Mouse (Mus musculus): ENCODE data around the gene Cnih3. TPM values are rescaled to one million over a fixed set of nuclear protein-coding genes. Genes with fewer than 3 reads are reported as not detected.

Cnih3 gene
- polyA plus RNA-seq, 1 experiment = 2.7 TPM

GRCm38 (mm10) chr1:181319466-181319865 lies 33.0 kb upstream of the Cnih3 start:
- WGBS = 84% methylated on average over 6 of the region's 6 CpGs
- TF ChIP-seq POLR2A (IDR thresholded peaks at IDR 0.05; ENCODE audit: borderline replicate concordance, control insufficient read depth, low read depth, low read length) (no peak), CTCF (IDR thresholded peaks at IDR 0.05; ENCODE audit: control insufficient read depth, insufficient read depth, low read length) (no peak)

GRCm38 (mm10) chr1:181321149-181321548 lies 31.3 kb upstream of the Cnih3 start:
- no peak overlapping the region for H3K27ac ChIP-seq (ENCODE audit: control insufficient read depth, insufficient read depth, low read depth, low read length, poor library complexity)
- H3K4me3 ChIP-seq (replicated peaks; ENCODE audit: control insufficient read depth, low read depth, low read length) = no peak overlapping the region
- WGBS = 94% methylated on average over 5 of the region's 5 CpGs
- no peak for TF ChIP-seq CTCF (IDR thresholded peaks at IDR 0.05; ENCODE audit: control insufficient read depth, insufficient read depth, low read length)
- TF ChIP-seq POLR2A (IDR thresholded peaks at IDR 0.05; ENCODE audit: borderline replicate concordance, control insufficient read depth, low read depth, low read length) = no peak
- H3K4me1 ChIP-seq (ENCODE audit: control insufficient read depth, insufficient read depth, low read length) = peaks cover 4% of the 10 kb centered on the region; the same call in 1 of the 2 replicates

More at GRCm38 (mm10) chr1:181319466-181319865, 33.0 kb upstream of the Cnih3 start:
- H3K4me3 ChIP-seq (replicated peaks; ENCODE audit: control insufficient read depth, low read depth, low read length) = no peak overlapping the region
- peaks cover 4% of the 10 kb centered on the region; the same call in 1 of the 2 replicates for H3K4me1 ChIP-seq (ENCODE audit: control insufficient read depth, insufficient read depth, low read length)
- H3K27ac ChIP-seq (ENCODE audit: control insufficient read depth, insufficient read depth, low read depth, low read length, poor library complexity) = no peak overlapping the region

GRCm38 (mm10) chr1:181323134-181323533 lies 29.3 kb upstream of the Cnih3 start:
- Histone ChIP-seq H3K27ac (ENCODE audit: control insufficient read depth, insufficient read depth, low read depth, low read length, poor library complexity) (no peak overlapping the region), H3K4me1 (ENCODE audit: control insufficient read depth, insufficient read depth, low read length) (peaks cover 5% of the 10 kb centered on the region; the same call in 1 of the 2 replicates), H3K4me3 (replicated peaks; ENCODE audit: control insufficient read depth, low read depth, low read length) (no peak overlapping the region)
- 72% methylated on average over 3 of the region's 3 CpGs for WGBS
- TF ChIP-seq POLR2A (IDR thresholded peaks at IDR 0.05; ENCODE audit: borderline replicate concordance, control insufficient read depth, low read depth, low read length) = no peak
- no peak for TF ChIP-seq CTCF (IDR thresholded peaks at IDR 0.05; ENCODE audit: control insufficient read depth, insufficient read depth, low read length)

- 66% methylated on average over 5 of the region's 5 CpGs for WGBS
- Histone ChIP-seq H3K27ac (ENCODE audit: control insufficient read depth, insufficient read depth, low read depth, low read length, poor library complexity) (peak overlapping the region; percentile 25; the same call in 1 of the 2 replicates), H3K4me3 (replicated peaks; ENCODE audit: control insufficient read depth, low read depth, low read length) (no peak overlapping the region), H3K4me1 (ENCODE audit: control insufficient read depth, insufficient read depth, low read length) (peaks cover 6% of the 10 kb centered on the region)
- TF ChIP-seq CTCF (IDR thresholded peaks at IDR 0.05; ENCODE audit: control insufficient read depth, insufficient read depth, low read length) (no peak), POLR2A (IDR thresholded peaks at IDR 0.05; ENCODE audit: borderline replicate concordance, control insufficient read depth, low read depth, low read length) (no peak)
Measured at GRCm38 (mm10) chr1:181327137-181327536, 25.3 kb upstream of the Cnih3 start.

DNA sequence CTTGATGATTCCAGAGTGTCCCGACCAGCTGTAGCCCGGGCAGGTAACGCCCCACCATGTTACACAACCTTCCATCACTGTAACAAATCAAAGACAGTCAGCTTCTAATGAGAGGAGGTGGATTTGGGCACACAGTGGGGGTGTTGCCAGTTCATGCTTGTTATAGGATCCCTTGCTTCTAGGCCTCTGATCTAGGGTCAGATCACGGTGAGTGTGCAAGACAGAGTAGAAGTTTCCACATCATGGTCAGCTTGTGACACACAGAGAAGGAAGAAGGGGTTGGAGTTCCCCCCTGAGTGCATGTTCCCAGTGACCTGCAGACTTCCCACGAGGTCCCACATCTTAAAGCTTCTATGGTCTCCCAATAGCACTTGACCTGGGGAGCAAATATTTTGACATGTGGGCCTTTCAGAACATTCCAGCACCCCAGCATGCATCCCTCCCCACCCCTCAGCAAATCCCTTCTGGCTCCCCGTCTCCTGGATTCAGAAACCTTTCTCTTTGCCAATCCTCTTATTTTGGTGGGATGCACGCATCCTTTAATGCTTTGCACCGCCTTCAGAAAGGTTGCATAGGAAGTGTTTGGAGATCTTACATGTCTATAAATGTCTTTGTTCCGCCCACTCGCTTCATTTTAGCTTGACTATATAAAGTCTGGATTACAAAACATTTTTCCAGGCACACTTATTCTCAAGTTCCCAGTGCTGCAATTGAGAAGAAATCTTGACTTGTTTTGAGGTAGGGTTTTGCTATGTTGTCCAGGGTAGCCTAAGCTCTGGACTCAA lies 24.6 kb upstream of the Cnih3 start:
- peaks cover 7% of the 10 kb centered on the region for H3K4me1 ChIP-seq (ENCODE audit: control insufficient read depth, insufficient read depth, low read length)
- 60% methylated on average over 10 of the region's 10 CpGs for WGBS
- H3K4me3 ChIP-seq (replicated peaks; ENCODE audit: control insufficient read depth, low read depth, low read length) = no peak overlapping the region
- H3K27ac ChIP-seq (ENCODE audit: control insufficient read depth, insufficient read depth, low read depth, low read length, poor library complexity) = peak overlapping the region; percentile 25; the same call in 1 of the 2 replicates
- TF ChIP-seq CTCF (IDR thresholded peaks at IDR 0.05; ENCODE audit: control insufficient read depth, insufficient read depth, low read length) = no peak
- TF ChIP-seq POLR2A (IDR thresholded peaks at IDR 0.05; ENCODE audit: borderline replicate concordance, control insufficient read depth, low read depth, low read length) = no peak

DNA sequence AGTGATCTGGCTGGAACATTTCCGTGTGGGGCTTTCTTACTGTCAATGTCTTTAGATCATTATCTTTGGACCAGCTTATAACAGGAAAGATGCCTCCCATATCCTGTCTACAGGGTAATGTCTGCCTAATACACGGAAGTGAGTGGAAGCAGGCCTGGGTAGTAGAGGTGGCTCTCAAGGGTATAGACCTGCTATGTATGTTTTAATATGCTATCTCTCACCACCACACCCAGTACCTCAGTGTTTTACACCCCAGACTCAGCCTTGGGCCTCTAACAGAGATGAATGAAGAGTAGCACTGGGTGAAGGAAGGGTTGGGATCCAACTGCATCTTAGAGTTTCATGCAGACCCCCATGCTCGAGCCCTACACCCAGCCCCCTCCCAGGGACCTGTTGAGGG lies 23.3 kb upstream of the Cnih3 start:
- no peak overlapping the region for H3K4me3 ChIP-seq (replicated peaks; ENCODE audit: control insufficient read depth, low read depth, low read length)
- peaks cover 7% of the 10 kb centered on the region for H3K4me1 ChIP-seq (ENCODE audit: control insufficient read depth, insufficient read depth, low read length)
- TF ChIP-seq CTCF (IDR thresholded peaks at IDR 0.05; ENCODE audit: control insufficient read depth, insufficient read depth, low read length) (no peak), POLR2A (IDR thresholded peaks at IDR 0.05; ENCODE audit: borderline replicate concordance, control insufficient read depth, low read depth, low read length) (no peak)
- WGBS = 61% methylated on average over 3 of the region's 3 CpGs
- no peak overlapping the region for H3K27ac ChIP-seq (ENCODE audit: control insufficient read depth, insufficient read depth, low read depth, low read length, poor library complexity)

DNA sequence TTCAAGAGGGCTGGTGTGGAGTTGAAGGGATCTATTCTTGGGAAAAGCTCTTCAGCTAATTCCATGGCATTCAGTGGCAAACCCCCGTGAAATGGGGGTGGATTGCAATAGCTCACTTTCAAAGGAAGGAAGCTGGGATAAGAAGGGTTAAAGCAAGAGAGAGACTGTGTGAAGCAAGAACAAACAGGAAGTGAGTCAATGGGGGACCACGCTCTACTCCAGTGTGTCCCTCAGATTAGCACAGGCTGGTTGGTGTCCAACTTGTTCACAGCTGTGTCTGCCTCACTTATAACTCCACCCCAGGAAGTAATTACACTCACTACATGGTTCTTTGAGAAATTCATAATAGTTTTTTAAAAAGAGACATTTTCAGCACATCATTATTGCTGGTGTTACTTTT lies 19.8 kb upstream of the Cnih3 start:
- TF ChIP-seq CTCF (IDR thresholded peaks at IDR 0.05; ENCODE audit: control insufficient read depth, insufficient read depth, low read length) (no peak), POLR2A (IDR thresholded peaks at IDR 0.05; ENCODE audit: borderline replicate concordance, control insufficient read depth, low read depth, low read length) (no peak)
- Histone ChIP-seq H3K4me3 (replicated peaks; ENCODE audit: control insufficient read depth, low read depth, low read length) (no peak overlapping the region), H3K27ac (ENCODE audit: control insufficient read depth, insufficient read depth, low read depth, low read length, poor library complexity) (peak overlapping the region; percentile 25; the same call in 1 of the 2 replicates), H3K4me1 (ENCODE audit: control insufficient read depth, insufficient read depth, low read length) (peaks cover 4% of the 10 kb centered on the region)
- 13% methylated on average over 2 of the region's 2 CpGs for WGBS

- WGBS = 66% methylated on average over 6 of the region's 6 CpGs
- Histone ChIP-seq H3K4me1 (ENCODE audit: control insufficient read depth, insufficient read depth, low read length) (peaks cover 4% of the 10 kb centered on the region), H3K4me3 (replicated peaks; ENCODE audit: control insufficient read depth, low read depth, low read length) (no peak overlapping the region), H3K27ac (ENCODE audit: control insufficient read depth, insufficient read depth, low read depth, low read length, poor library complexity) (peak overlapping the region; percentile 73)
- TF ChIP-seq CTCF (IDR thresholded peaks at IDR 0.05; ENCODE audit: control insufficient read depth, insufficient read depth, low read length) = no peak; the same call in 1 of the 2 replicates
- TF ChIP-seq POLR2A (IDR thresholded peaks at IDR 0.05; ENCODE audit: borderline replicate concordance, control insufficient read depth, low read depth, low read length) = no peak
Measured at GRCm38 (mm10) chr1:181334329-181335018, 18.0 kb upstream of the Cnih3 start.

All from bone marrow, adult 2 months (tissue).